Mouse (Mus musculus) macrophage (primary cell): ENCODE measurements around the gene Shc1. TPM values are rescaled to one million over a fixed set of nuclear protein-coding genes. Genes with fewer than 3 reads are reported as not detected.

Experiments used
- H3K27ac ChIP-seq: fragments of 350-480 bp; formaldehyde crosslinking; 2 replicates; pipeline ENCODE4 v1.9.0; 2021
- H3K36me3 ChIP-seq: fragments of 350-480 bp; formaldehyde crosslinking; 2 replicates; pipeline ENCODE4 v1.9.0; 2021; ENCODE audit errors: inconsistent target
- H3K4me3 ChIP-seq: fragments of 350-480 bp; formaldehyde crosslinking; 2 replicates; pipeline ENCODE4 v1.9.0; 2021; ENCODE audit errors: inconsistent target
- H3K79me2 ChIP-seq: fragments of 350-480 bp; formaldehyde crosslinking; 2 replicates; pipeline ENCODE4 v1.9.0; 2021; ENCODE audit errors: inconsistent target
- WGBS: methylation state at CpG from one replicate; pipeline ENCODE4 v1.1.7; 2026; ENCODE audit warnings: inconsistent platforms; ENCODE audit not compliant: missing documents; 5-methylcytosine and 5-hydroxymethylcytosine counted together
- polyA plus RNA-seq: library from polyadenylated mRNA; stranded (reverse); fragments of 250-400 nt; gene quantifications from 3 replicates; pipeline ENCODE4 v1.2.4, GENCODE M21; 2018; ENCODE audit warnings: inconsistent platforms

Shc1 gene
- polyA plus RNA-seq, 1 experiment from 2014 or later = 32.7 TPM

- H3K4me3 ChIP-seq = no peak overlapping the region
- peaks cover 13% of the 10 kb centered on the region for H3K36me3 ChIP-seq
- H3K27ac ChIP-seq = peak overlapping the region; percentile 39
- 14% methylated on average over 2 of the region's 11 CpGs for WGBS
- H3K79me2 ChIP-seq = peaks cover 99% of the 10 kb centered on the region
These were observed 32.8 kb upstream of the Shc1 start for GRCm38 (mm10) chr3:89385451-89385850.

- 73% methylated on average over 16 of the region's 17 CpGs for WGBS
- Histone ChIP-seq H3K36me3 (peaks cover 3% of the 10 kb centered on the region; the same call in 1 of the 2 replicates), H3K79me2 (peaks cover 99% of the 10 kb centered on the region), H3K4me3 (no peak overlapping the region), H3K27ac (peak overlapping the region; percentile 39)
These were observed 31.5 kb upstream of the Shc1 start for GRCm38 (mm10) chr3:89386438-89387420.

- Histone ChIP-seq H3K79me2 (peaks cover 98% of the 10 kb centered on the region), H3K36me3 (no peaks in the 10 kb centered on the region; the same call in 1 of the 2 replicates), H3K4me3 (no peak overlapping the region), H3K27ac (peak overlapping the region; percentile 19)
- 34% methylated on average over 11 of the region's 11 CpGs for WGBS
These were observed 30.6 kb upstream of the Shc1 start for GRCm38 (mm10) chr3:89387632-89388031.

- WGBS = 48% methylated on average over 11 of the region's 11 CpGs
- no peaks in the 10 kb centered on the region for H3K36me3 ChIP-seq
- peak overlapping the region; percentile 96 for H3K27ac ChIP-seq
- peaks cover 96% of the 10 kb centered on the region for H3K79me2 ChIP-seq
- no peak overlapping the region for H3K4me3 ChIP-seq
These were observed 29.9 kb upstream of the Shc1 start for GRCm38 (mm10) chr3:89388134-89388881.

GRCm38 (mm10) chr3:89388901-89389740 lies 29.1 kb upstream of the Shc1 start:
- no peaks in the 10 kb centered on the region for H3K36me3 ChIP-seq
- H3K27ac ChIP-seq = peak overlapping the region; percentile 96
- H3K79me2 ChIP-seq = peaks cover 88% of the 10 kb centered on the region
- WGBS = 26% methylated on average over 6 of the region's 6 CpGs
- peak overlapping the region; percentile 2; the same call in 1 of the 2 replicates for H3K4me3 ChIP-seq

GRCm38 (mm10) chr3:89390111-89390515 lies 28.1 kb upstream of the Shc1 start:
- no peaks in the 10 kb centered on the region for H3K36me3 ChIP-seq
- H3K79me2 ChIP-seq = peaks cover 78% of the 10 kb centered on the region
- no peak overlapping the region; the same call in 1 of the 2 replicates for H3K4me3 ChIP-seq
- H3K27ac ChIP-seq = peak overlapping the region; percentile 96
- WGBS = 40% methylated on average over 5 of the region's 5 CpGs

- 25% methylated on average over 16 of the region's 19 CpGs for WGBS
- Histone ChIP-seq H3K36me3 (no peaks in the 10 kb centered on the region), H3K4me3 (peak overlapping the region; percentile 85), H3K79me2 (peaks cover 70% of the 10 kb centered on the region), H3K27ac (peak overlapping the region; percentile 96)
These were observed 27.3 kb upstream of the Shc1 start for GRCm38 (mm10) chr3:89390699-89391662.

- WGBS = 1% methylated on average over 47 of the region's 56 CpGs
- peaks cover 60% of the 10 kb centered on the region for H3K79me2 ChIP-seq
- peak overlapping the region; percentile 96 for H3K27ac ChIP-seq
- H3K36me3 ChIP-seq = no peaks in the 10 kb centered on the region
- H3K4me3 ChIP-seq = peak overlapping the region; percentile 85
These were observed 26.4 kb upstream of the Shc1 start for GRCm38 (mm10) chr3:89391663-89392511.

GRCm38 (mm10) chr3:89392871-89393311 lies 25.4 kb upstream of the Shc1 start:
- Histone ChIP-seq H3K27ac (peak overlapping the region; percentile 96), H3K4me3 (peak overlapping the region; percentile 85), H3K36me3 (no peaks in the 10 kb centered on the region), H3K79me2 (peaks cover 50% of the 10 kb centered on the region)
- 0% methylated on average over 19 of the region's 24 CpGs for WGBS

- peak overlapping the region; percentile 85 for H3K4me3 ChIP-seq
- peak overlapping the region; percentile 96 for H3K27ac ChIP-seq
- H3K36me3 ChIP-seq = no peaks in the 10 kb centered on the region
- peaks cover 43% of the 10 kb centered on the region for H3K79me2 ChIP-seq
- WGBS = 5% methylated on average over 15 of the region's 15 CpGs
These were observed 24.6 kb upstream of the Shc1 start for GRCm38 (mm10) chr3:89393605-89394004.

GRCm38 (mm10) chr3:89394006-89394893 lies 24.0 kb upstream of the Shc1 start, which contains the start of gene Zbtb7b:
Gene Zbtb7b, minus strand, starts transcription at chr3:89394776.
- WGBS = under 1% methylated on average over 40 of the region's 42 CpGs
- Histone ChIP-seq H3K79me2 (peaks cover 38% of the 10 kb centered on the region), H3K4me3 (peak within 1 kb of the TSS; percentile 85), H3K27ac (peak within 1 kb of the TSS; percentile 96), H3K36me3 (no peaks in the 10 kb centered on the region; the same call in 1 of the 2 replicates)
